Mouse (Mus musculus): ENCODE measurements around the gene Ephb1. TPM values are rescaled to one million over a fixed set of nuclear protein-coding genes. Genes with fewer than 3 reads are reported as not detected.

Ephb1 gene
- polyA plus RNA-seq, 1 experiment from 2014 or later, result 0.17 TPM

DNA sequence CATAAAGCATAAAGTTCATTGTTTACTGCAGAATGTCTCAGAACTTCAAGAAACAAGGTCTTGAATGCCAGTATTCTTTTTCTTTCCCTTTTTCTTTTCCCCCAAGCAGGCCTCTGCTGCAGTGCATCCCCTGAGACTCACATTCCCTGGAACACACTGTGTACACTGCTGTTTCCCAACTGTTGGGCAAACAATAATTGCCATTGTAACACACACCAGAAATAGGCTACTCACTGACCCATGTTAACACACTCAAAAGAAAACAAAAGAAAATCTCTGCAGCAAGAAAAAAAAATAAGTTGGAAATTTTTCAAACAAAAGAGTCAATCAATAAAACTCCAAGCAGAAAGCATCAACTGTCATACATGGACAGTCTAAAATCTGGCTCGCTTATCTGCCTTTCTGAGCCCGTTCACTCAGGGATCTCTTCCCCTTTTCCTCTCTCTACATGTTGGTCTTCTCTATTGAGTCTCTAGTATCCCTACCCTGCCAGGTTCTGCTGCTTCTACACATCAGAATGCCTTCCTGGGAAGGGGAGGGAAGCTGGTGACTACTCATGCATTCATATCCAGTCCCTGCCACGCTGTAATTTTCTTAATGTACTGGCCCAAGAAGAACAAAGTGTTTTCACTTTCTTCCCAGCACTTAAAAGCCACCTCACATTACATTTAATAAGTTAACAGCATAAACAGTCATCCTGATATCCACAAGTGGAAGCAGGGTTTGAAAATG lies 285.2 kb downstream of the Ephb1 start:
- no peak for DNase-seq (ENCODE audit: low spot score)

GRCm38 (mm10) chr9:102066601-102067000 lies 287.9 kb downstream of the Ephb1 start:
- DNase-seq (ENCODE audit: low spot score), result no peak

GRCm38 (mm10) chr9:102045886-102046285 lies 308.6 kb downstream of the Ephb1 start:
- DNase-seq (ENCODE audit: low spot score), result no peak

DNA sequence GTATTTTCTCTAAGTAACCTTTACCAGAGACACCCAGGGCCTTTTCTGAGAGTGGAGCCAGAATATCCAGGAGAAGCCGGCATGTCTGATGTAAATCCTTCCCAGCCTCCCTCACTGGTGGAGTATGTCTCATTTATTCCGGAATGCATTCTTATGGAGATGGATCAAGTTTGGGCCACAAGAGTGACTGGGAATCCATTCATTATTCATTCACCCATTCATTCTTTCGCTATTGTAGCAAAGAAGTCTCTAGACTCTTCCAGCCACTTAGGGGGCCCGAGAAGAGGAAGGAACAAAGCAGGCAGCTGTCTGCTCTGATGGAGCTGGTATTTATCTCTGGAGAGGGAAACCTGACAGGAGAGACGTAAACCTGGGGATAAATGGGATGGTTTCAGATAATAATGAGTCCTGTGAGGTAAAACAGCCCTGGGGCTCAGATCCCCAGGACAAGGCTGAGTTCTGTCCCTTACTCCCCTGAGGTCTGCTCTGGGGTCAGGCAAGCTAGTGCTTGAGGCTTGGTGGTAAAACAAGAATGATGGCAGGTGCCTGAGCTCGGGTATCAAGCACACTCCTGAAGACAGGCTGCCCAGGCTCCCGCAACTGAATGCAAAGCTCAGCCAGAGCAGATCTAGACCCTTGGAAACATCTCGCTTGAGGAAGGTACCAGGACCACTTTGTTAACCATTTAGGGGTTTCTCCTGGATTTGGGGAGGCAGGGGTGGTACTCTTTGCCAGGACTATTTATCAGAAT lies 309.2 kb downstream of the Ephb1 start:
- DNase-seq (ENCODE audit: low spot score), result no peak

DNA sequence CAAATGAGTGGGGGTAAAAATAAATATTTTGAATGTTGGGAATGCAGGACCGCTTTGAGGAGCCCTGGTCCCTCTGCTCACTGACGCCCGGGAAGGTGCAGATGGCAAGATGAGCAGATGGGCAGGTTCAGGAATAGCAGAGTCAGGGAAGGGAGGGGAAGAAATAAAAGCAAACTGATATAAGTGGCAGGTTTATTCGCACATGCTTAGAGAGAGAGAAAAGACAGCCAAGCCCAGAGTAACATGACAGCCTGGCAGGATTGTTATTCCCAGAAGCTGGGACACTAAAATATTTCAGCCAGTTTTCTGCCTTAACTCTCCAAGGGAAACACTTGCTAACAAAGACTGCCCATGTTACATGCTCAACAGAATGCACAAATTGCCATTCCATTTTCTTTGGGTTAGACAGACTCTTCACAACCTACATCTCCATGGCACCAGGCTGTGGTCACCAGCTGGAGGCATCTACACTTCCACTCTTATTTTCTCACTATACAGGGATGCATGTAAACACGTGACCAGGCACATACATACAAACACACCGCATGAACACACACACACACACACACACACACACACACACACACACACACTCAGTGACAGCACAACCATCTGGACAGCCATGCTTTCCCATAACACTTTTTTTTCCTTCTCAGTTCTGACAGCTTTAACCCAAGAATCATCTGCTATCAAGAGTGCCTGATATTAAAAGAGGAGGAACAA lies 315.3 kb downstream of the Ephb1 start:
- DNase-seq (ENCODE audit: low spot score), result no peak

DNA sequence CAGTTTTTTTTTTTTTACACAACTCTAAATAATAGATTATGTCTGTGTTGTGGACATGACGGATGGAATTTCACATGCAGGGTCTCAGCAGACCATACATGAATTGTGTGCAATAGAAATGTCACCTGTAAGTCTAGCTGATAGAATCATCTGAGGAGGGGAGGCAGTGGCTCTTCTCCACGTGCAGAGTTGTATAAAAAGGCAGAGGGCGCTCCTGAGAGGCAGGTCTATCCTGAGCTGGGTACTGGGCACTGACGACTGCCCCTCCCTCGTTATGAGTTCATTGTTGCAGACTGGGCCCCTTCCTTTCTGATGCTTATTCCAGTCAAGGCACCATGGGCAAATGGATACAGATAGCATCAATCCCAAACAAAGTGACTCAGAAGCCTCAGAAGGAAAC lies 318.4 kb downstream of the Ephb1 start:
- DNase-seq (ENCODE audit: low spot score), result no peak

DNA sequence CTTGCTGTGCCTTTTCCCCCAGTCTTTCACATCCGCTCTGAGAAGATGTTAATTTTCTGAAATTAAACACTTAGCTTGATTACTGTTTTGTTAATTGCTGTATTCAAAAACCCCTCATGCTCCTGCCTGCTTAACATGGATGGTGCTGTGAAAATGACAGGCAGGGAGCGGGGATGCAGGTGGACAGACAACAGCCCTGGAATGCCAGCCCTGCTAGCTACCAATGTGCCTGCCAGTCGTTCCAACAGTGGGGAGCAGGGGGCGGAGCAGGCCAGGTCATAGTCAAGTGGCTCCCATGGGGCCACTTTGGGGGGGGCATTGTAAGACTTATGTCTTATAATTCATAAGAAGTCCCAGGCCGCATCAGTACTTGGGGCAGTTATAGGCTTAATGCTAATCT lies 321.3 kb downstream of the Ephb1 start:
- DNase-seq (ENCODE audit: low spot score), result no peak

- no peak for DNase-seq (ENCODE audit: low spot score)
Observed at GRCm38 (mm10) chr9:102032376-102032775, 322.1 kb downstream of the Ephb1 start.

DNA sequence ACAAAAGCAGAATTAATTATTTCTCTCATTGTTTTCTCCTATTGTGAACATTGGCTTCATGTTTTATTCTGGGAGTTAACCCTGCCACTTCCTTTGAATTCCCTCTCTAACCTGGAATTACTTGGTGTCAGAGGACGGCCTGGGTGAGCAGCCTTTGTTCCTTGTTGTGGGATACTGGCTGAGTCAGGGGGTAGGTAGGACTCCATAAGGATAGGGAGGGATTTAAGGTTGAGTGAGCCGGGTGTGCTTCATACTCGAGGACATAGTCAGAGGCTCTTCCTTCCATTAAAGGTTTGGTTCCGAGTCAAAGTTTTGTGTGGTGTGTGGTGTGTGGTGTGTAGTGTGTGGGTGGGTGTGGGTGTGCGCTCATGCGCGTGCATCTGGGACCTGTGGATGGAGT lies 324.8 kb downstream of the Ephb1 start:
- DNase-seq (ENCODE audit: low spot score), result no peak

- no peak for DNase-seq (ENCODE audit: low spot score)
Observed at GRCm38 (mm10) chr9:102026136-102026535, 328.4 kb downstream of the Ephb1 start.

DNA sequence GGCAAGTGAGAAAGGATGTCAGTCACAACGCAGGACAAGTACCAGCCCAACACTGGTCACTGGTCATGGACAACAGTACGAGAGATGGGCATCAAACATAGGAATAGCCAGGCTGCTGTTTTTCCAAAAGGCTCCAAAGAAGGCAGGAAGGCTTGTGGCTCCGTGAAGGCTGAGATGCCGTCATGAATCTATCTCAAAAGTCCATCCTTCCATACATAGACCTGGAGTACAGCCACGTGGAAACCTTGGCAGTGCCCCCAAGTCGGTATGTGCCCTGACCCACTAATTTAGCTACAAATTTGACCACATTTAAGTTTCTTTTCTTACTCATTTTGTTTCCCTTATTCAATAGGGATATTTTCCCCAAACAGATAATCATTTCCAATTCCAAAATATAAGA lies 329.4 kb downstream of the Ephb1 start:
- DNase-seq (ENCODE audit: low spot score), result no peak

GRCm38 (mm10) chr9:102015516-102015915 lies 339.0 kb downstream of the Ephb1 start:
- no peak for DNase-seq (ENCODE audit: low spot score)

GRCm38 (mm10) chr9:102007706-102008105 lies 346.8 kb downstream of the Ephb1 start:
- no peak for DNase-seq (ENCODE audit: low spot score)

DNA sequence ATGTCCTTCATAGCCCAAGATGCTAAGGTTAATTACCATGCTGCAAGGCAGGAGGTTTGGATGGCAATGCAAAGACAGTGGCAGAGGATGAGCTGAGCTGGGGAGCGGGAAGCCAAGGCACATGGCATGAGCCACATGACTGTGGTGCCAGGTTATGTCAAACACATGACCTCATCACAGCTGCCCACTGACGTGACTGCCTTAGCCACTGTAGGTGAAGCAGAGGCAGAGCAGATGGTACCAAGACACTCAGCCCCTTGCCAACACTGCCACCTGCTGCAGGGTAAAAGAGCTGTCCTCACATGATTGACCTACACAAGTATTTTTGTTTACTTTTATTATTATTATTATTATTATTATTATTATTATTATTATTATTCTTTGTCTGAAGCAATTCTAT lies 348.0 kb downstream of the Ephb1 start:
- no peak for DNase-seq (ENCODE audit: low spot score)

- DNase-seq (ENCODE audit: low spot score), result no peak
Observed at GRCm38 (mm10) chr9:102002920-102003319, 351.6 kb downstream of the Ephb1 start.

DNA sequence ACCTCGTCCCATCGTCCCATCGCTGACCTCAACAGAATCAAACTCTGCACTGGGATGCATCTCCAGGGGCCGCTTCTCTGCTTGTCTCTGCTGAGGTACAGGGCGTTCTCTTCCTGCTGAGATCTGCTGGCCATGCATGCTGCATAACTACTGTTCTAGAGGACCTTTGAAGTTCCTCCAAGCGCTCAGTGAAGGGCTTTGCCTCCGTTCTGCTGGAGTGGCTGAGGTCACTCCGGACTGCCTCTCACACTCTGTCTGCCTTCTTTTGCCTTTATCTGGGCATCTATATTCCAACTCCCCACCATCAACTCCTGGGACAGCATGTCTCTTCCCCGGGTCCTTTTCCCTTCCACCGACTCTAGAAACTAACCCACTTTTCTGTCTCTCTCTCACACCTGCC lies 352.3 kb downstream of the Ephb1 start:
- DNase-seq (ENCODE audit: low spot score), result no peak

DNA sequence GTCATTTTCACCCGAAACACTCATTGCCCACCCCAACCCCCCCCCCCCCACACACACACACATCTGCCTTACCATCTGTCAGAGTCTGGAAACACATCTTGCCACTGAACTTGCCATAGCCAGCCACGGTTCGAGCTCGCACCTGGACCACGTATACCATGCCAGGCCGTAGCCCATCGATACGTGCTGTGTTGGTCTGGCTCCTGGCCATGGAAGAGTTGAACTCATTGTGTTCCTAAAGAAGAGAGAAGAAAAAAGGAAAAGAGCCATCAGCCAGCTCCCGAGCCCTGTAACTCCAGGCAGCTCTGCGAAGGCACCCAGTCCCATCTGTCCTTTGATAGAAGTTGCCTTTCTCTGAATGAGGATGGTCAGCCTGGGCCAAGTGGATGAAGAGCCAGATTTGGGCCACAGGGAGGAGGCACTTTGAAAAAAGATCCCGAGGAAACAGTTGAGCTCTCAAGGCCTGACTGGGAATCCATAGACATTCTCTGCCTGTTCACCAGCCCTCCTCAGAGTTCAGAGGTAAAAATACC lies 352.8 kb downstream of the Ephb1 start:
- no peak for DNase-seq (ENCODE audit: low spot score)

- DNase-seq (ENCODE audit: low spot score), result no peak
Observed at GRCm38 (mm10) chr9:101999690-102000089, 354.8 kb downstream of the Ephb1 start.

DNA sequence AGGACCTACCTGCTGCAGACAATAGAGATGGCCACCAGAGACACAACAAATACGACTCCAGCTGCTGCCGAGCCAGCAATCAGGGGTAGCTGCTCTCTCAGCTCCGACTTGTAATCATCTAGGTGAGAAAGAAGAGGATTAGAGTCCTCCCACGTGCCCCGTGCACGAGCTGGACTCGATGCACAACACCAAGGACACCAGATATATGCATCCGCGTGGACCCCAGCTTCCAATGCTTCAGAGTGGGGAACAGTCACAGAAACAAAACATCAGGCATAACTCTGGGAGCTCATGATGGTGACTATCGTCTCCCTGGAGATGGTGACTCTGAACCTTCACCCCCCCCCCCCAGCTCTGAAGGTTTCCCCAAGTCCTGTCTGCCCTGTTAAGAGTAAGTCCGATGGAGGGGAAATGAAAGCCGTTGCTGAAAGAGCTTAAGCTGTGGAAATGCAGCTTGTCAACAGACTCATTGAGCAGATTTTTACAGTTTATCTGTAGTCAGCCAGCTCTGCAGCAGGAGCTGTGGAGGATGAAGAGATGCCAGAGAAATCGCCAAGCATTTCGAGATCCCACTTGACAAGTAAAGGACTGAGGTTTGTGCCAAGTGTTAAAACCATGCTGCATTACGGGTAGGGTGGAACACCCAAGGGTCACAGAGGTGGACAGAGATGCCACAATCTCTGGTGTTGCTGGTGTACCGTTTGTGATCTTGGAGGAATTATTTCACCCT lies 357.6 kb downstream of the Ephb1 start:
- no peak for DNase-seq (ENCODE audit: low spot score)

GRCm38 (mm10) chr9:101996183-101996582 lies 358.3 kb downstream of the Ephb1 start:
- no peak for DNase-seq (ENCODE audit: low spot score)

DNA sequence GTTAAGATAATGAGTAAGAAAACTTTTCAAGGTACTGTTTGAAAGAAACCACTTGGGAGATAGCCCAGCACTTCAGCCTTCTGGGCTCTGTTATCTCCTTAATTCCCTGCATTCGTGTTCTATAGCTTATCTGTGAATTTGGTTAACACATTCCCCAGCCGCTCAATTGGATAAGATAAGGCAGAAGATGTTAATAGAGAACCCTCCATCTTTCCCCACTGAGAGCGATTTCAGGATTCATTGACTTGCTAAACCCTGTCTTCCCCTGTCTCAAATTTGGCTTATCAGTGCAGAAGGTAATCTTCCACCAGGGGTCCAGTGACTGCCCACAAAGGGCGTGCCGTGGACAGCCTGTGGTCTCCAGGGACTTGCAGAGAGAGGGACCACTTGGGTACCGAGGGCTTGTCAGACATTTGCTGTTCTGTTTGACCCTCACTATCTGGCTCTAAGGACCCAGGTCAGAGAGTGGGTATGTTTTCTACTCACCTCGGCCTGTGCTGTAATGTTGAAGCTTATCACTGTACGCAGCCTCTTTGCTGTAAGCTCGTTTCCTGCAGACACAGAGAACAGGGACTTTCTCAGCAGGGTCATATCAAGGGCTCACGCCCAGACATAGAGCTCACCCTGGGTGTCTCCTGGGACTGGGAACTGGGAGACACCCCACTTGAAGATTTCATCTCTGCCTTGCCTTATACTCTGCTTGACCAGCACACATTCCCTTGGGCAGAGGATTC lies 358.9 kb downstream of the Ephb1 start:
- no peak for DNase-seq (ENCODE audit: low spot score)
